Mouse (Mus musculus) ES-E14 (cell line): ENCODE measurements around the gene Cers6. TPM values are rescaled to one million over a fixed set of nuclear protein-coding genes. Genes with fewer than 3 reads are reported as not detected.

Source experiments
- DNase-seq: peaks from one replicate; pipeline ENCODE4 v3.0.0-alpha.2; 2013; ENCODE audit warnings: low read depth, low spot score
- H3K27ac ChIP-seq: 2 replicates; pipeline ENCODE4 v1.5.1; 2012; ENCODE audit warnings: low read depth, mild to moderate bottlenecking, low read length, moderate library complexity, mixed read lengths; ENCODE audit not compliant: poor library complexity, insufficient read depth, severe bottlenecking
- H3K36me3 ChIP-seq: 2 replicates; pipeline ENCODE4 v1.6.1; 2012; ENCODE audit warnings: mild to moderate bottlenecking, low read length, moderate library complexity, mixed read lengths; ENCODE audit not compliant: control insufficient read depth, poor library complexity, insufficient read depth, severe bottlenecking
- H3K4me1 ChIP-seq, 2 experiments: fragments of 150-350 bp in 1 of 2; sonication (generic) in 1 of 2; 2 replicates each; pipeline ENCODE4 v1.6.1; 2012; ENCODE audit warnings: low read length in 2 of 2, mild to moderate bottlenecking in 1 of 2, mixed read lengths in 1 of 2; ENCODE audit not compliant: control insufficient read depth in 2 of 2, insufficient read depth in 2 of 2, poor library complexity in 1 of 2
- H3K4me3 ChIP-seq, 2 experiments: fragments of 150-350 bp in 1 of 2; sonication (generic) in 1 of 2; 2 replicates each; pipeline ENCODE4 v1.5.1; 2012; ENCODE audit warnings: low read length in 2 of 2, low read depth in 1 of 2, mild to moderate bottlenecking in 1 of 2, mixed read lengths in 1 of 2; ENCODE audit not compliant: insufficient read depth in 1 of 2, poor library complexity in 1 of 2, severe bottlenecking in 1 of 2
- H3K9ac ChIP-seq: 2 replicates; pipeline ENCODE4 v1.6.1; 2012; ENCODE audit warnings: low read depth, mild to moderate bottlenecking, low read length, mixed read lengths; ENCODE audit not compliant: poor library complexity, insufficient read depth, severe bottlenecking
- H3K9me3 ChIP-seq: fragments of 150-350 bp; sonication (generic); 2 replicates; pipeline ENCODE4 v1.6.1; 2012; ENCODE audit warnings: low read depth, mild to moderate bottlenecking, low read length; ENCODE audit not compliant: control insufficient read depth, insufficient read depth
- CHD2 ChIP-seq: IDR thresholded peaks from 2 replicates; pipeline ENCODE4 v1.6.1; 2014; ENCODE audit warnings: mild to moderate bottlenecking, low read depth, low read length, inconsistent platforms
- HCFC1 ChIP-seq: IDR thresholded peaks from 2 replicates; pipeline ENCODE4 v1.6.1; 2012; ENCODE audit warnings: low read length, inconsistent platforms, borderline replicate concordance; ENCODE audit not compliant: insufficient read depth
- MAFK ChIP-seq: IDR thresholded peaks from 2 replicates; pipeline ENCODE4 v1.6.1; 2014; ENCODE audit warnings: mild to moderate bottlenecking, low read depth, low read length, inconsistent platforms; ENCODE audit not compliant: insufficient read depth
- ZC3H11A ChIP-seq: IDR thresholded peaks from 2 replicates; pipeline ENCODE4 v1.6.1; 2012; ENCODE audit warnings: low read depth, mild to moderate bottlenecking, inconsistent platforms, low read length, borderline replicate concordance
- ZNF384 ChIP-seq: IDR thresholded peaks from 2 replicates; pipeline ENCODE4 v1.6.1; 2012; ENCODE audit warnings: low read depth, low read length, inconsistent platforms
- in situ Hi-C, 2 experiments: fragments of 600-800 bp; cut with MboI; formaldehyde crosslinking; loops; one replicate each; pipeline ENCODE4 v1.15.1; 2025; ENCODE audit warnings: low sequenced_read_pairs in 2 of 2, inconsistent platforms in 1 of 2; ENCODE audit not compliant: unreplicated experiment in 2 of 2
- total RNA-seq: library from RNA; depleted of rRNA; stranded (reverse); fragments of 300-350 nt; gene quantifications from 2 replicates; pipeline ENCODE4 v1.2.3, GENCODE M21; 2012

The Cers6 gene
- total RNA-seq, 1 experiment = 33.6 TPM

GRCm38 (mm10) chr2:68874575-68874974 lies 13.3 kb downstream of the Cers6 start:
- Histone ChIP-seq H3K9me3 (no peaks in the 10 kb centered on the region), H3K27ac (0 out of 2 replicates have a peak overlapping the region, but pooled peaks have one; percentile 33), H3K9ac (0 out of 2 replicates have a peak overlapping the region, but pooled peaks have one; percentile 10), H3K36me3 (no peaks in the 10 kb centered on the region), H3K4me1 (peaks cover 10 to 11% of the 10 kb centered on the region in 2 experiments), H3K4me3 (peak overlapping the region; percentile 28 to 31; a peak in 3 of 4 replicates)
- TF ChIP-seq MAFK (no peak), ZC3H11A (no peak), ZNF384 (no peak), CHD2 (no peak), HCFC1 (no peak)
- DNase-seq = no peak
- in situ Hi-C loops = no loop called here

- no peaks in the 10 kb centered on the region for H3K36me3 ChIP-seq
- H3K9me3 ChIP-seq = no peaks in the 10 kb centered on the region
- TF ChIP-seq ZC3H11A (no peak), HCFC1 (no peak), MAFK (no peak), ZNF384 (no peak), CHD2 (no peak)
- in situ Hi-C loops = no loop called here
- no peak overlapping the region for H3K9ac ChIP-seq
- H3K4me3 ChIP-seq = no peak overlapping the region
- H3K27ac ChIP-seq = no peak overlapping the region
- DNase-seq = no peak
- peaks cover 4 to 8% of the 10 kb centered on the region in 2 experiments for H3K4me1 ChIP-seq
Measured at GRCm38 (mm10) chr2:68879071-68879651, 17.9 kb downstream of the Cers6 start.

DNA sequence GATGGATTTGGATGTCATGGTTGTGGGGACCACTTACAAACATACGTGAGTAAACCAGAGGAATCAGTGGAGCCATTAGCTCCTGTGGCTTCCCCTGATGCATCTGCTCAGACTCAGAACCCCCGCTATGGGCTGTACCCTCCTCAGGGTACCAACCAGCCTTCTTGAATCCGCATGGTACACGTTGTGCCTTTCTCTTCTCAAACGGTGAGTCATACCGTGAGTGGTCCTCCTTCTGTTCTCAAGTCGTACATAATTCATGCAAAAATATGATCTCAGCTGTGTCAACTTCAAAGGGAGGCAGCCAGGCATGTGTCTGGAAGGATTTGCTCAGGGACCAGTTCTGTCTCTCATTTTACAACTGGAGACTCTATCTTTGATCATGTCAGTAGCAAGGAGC lies 23.3 kb downstream of the Cers6 start:
- Histone ChIP-seq H3K9ac (no peak overlapping the region), H3K4me1 (peaks cover 10 to 19% of the 10 kb centered on the region in 2 experiments), H3K36me3 (no peaks in the 10 kb centered on the region), H3K4me3 (no peak overlapping the region), H3K9me3 (no peaks in the 10 kb centered on the region), H3K27ac (no peak overlapping the region)
- in situ Hi-C loops = no loop called here
- no peak for DNase-seq
- no peak for TF ChIP-seq ZNF384
- no peak for TF ChIP-seq ZC3H11A
- no peak for TF ChIP-seq HCFC1
- no peak for TF ChIP-seq CHD2
- TF ChIP-seq MAFK = no peak

- no peak overlapping the region; the same call in 1 of the 2 replicates for H3K27ac ChIP-seq
- peaks cover 13 to 19% of the 10 kb centered on the region in 2 experiments for H3K4me1 ChIP-seq
- DNase-seq = no peak
- TF ChIP-seq ZNF384 (no peak), ZC3H11A (no peak), HCFC1 (no peak), MAFK (no peak), CHD2 (no peak)
- H3K4me3 ChIP-seq = no peak overlapping the region
- H3K9ac ChIP-seq = no peak overlapping the region
- H3K9me3 ChIP-seq = no peaks in the 10 kb centered on the region
- in situ Hi-C loops = no loop called here
- no peaks in the 10 kb centered on the region for H3K36me3 ChIP-seq
Measured at GRCm38 (mm10) chr2:68885206-68885605, 24.0 kb downstream of the Cers6 start.

- Histone ChIP-seq H3K4me1 (peaks cover 13 to 19% of the 10 kb centered on the region in 2 experiments), H3K9ac (no peak overlapping the region), H3K9me3 (no peaks in the 10 kb centered on the region), H3K36me3 (no peaks in the 10 kb centered on the region), H3K27ac (peak overlapping the region; percentile 54), H3K4me3 (no peak overlapping the region)
- DNase-seq = peak; percentile 35
- TF ChIP-seq HCFC1 = no peak
- TF ChIP-seq MAFK = no peak
- peak; percentile 61 for TF ChIP-seq CHD2
- TF ChIP-seq ZC3H11A = no peak
- in situ Hi-C loops = no loop called here
Measured at GRCm38 (mm10) chr2:68885766-68886496, 24.7 kb downstream of the Cers6 start.
